Mouse (Mus musculus): ENCODE data around the gene Twf2.
"Not testable (repeated sequence)": the region's sequence is repeated elsewhere in the genome, so short reads cannot be mapped to it uniquely, and the experiment has no call there.

Twf2 gene

GRCm38 (mm10) chr9:106202819-106203636 lies at the start of gene Twf2:
Gene Twf2 (plus strand): TSS chr9:106203108.
- peak; percentile 93 for DNase-seq (ENCODE audit: low read depth, low spot score)

GRCm38 (mm10) chr9:106154106-106154505 lies 48.8 kb upstream of the Twf2 start:
- DNase-seq (ENCODE audit: low read depth, low spot score) = no peak

GRCm38 (mm10) chr9:106156419-106156818 lies 46.5 kb upstream of the Twf2 start:
- DNase-seq (ENCODE audit: low read depth, low spot score) = peak; percentile 48

- no peak for DNase-seq (ENCODE audit: low read depth, low spot score)
Measured at GRCm38 (mm10) chr9:106156921-106157622, 45.8 kb upstream of the Twf2 start.

- DNase-seq (ENCODE audit: low read depth, low spot score) = no peak
Measured at GRCm38 (mm10) chr9:106157623-106157925, 45.3 kb upstream of the Twf2 start.

- DNase-seq (ENCODE audit: low read depth, low spot score) = no peak
Measured at GRCm38 (mm10) chr9:106158037-106158491, 44.8 kb upstream of the Twf2 start, which contains the start of gene Glyctk. Gene Glyctk (minus strand): TSS chr9:106158138.

- DNase-seq (ENCODE audit: low read depth, low spot score) = no peak
Measured at GRCm38 (mm10) chr9:106159237-106159636, 43.7 kb upstream of the Twf2 start.

GRCm38 (mm10) chr9:106159784-106160301 lies 43.1 kb upstream of the Twf2 start:
- DNase-seq (ENCODE audit: low read depth, low spot score) = peak; percentile 85

- peak; percentile 28 for DNase-seq (ENCODE audit: low read depth, low spot score)
Measured at GRCm38 (mm10) chr9:106160426-106160825, 42.5 kb upstream of the Twf2 start.

GRCm38 (mm10) chr9:106166709-106167108 lies 36.2 kb upstream of the Twf2 start:
- no peak for DNase-seq (ENCODE audit: low read depth, low spot score)

- no peak for DNase-seq (ENCODE audit: low read depth, low spot score)
Measured at GRCm38 (mm10) chr9:106167241-106167640, 35.7 kb upstream of the Twf2 start.

GRCm38 (mm10) chr9:106167703-106168102 lies 35.2 kb upstream of the Twf2 start:
- no peak for DNase-seq (ENCODE audit: low read depth, low spot score)

GRCm38 (mm10) chr9:106169006-106169405 lies 33.9 kb upstream of the Twf2 start:
- DNase-seq (ENCODE audit: low read depth, low spot score) = not testable (repeated sequence)

- DNase-seq (ENCODE audit: low read depth, low spot score) = no peak
Measured at GRCm38 (mm10) chr9:106169917-106170316, 33.0 kb upstream of the Twf2 start.

GRCm38 (mm10) chr9:106170556-106171345 lies 32.2 kb upstream of the Twf2 start, which contains the start of gene Wdr82:
Gene Wdr82 (plus strand): TSS chr9:106170928.
- DNase-seq (ENCODE audit: low read depth, low spot score) = peak; percentile 95

- peak; percentile 44 for DNase-seq (ENCODE audit: low read depth, low spot score)
Measured at GRCm38 (mm10) chr9:106171346-106172158, 31.4 kb upstream of the Twf2 start.

- DNase-seq (ENCODE audit: low read depth, low spot score) = no peak
Measured at GRCm38 (mm10) chr9:106172527-106172926, 30.4 kb upstream of the Twf2 start.

GRCm38 (mm10) chr9:106173363-106173762 lies 29.5 kb upstream of the Twf2 start:
- DNase-seq (ENCODE audit: low read depth, low spot score) = no peak

GRCm38 (mm10) chr9:106175552-106176200 lies 27.2 kb upstream of the Twf2 start:
- peak; percentile 48 for DNase-seq (ENCODE audit: low read depth, low spot score)

- peak; percentile 34 for DNase-seq (ENCODE audit: low read depth, low spot score)
Measured at GRCm38 (mm10) chr9:106176769-106177168, 26.1 kb upstream of the Twf2 start.

Measured in CD4-positive helper T cell, adult 2 months (primary cell).